Mouse (Mus musculus) testis, postnatal 10 days (tissue): ENCODE measurements around the gene Pgam1.
A peak's percentile ranks its signal among the peaks of the same experiment; 100 is the strongest.
"Not testable (repeated sequence)": the region's sequence is repeated elsewhere in the genome, so short reads cannot be mapped to it uniquely, and the experiment has no call there.

Source experiments
- DNase-seq: peaks from one replicate; pipeline ENCODE4 v3.0.0; 2021; ENCODE audit warnings: low spot score

Gene Pgam1

GRCm38 (mm10) chr19:41910396-41910795 is 1.3 kb upstream of the Pgam1 start:
- DNase-seq = no peak

- DNase-seq = peak; percentile 65
Measured at GRCm38 (mm10) chr19:41912121-41913080, 678 bp downstream of the Pgam1 start.

GRCm38 (mm10) chr19:41913774-41914591 is 2.3 kb downstream of the Pgam1 start:
- no peak for DNase-seq

GRCm38 (mm10) chr19:41914592-41914882 is 2.8 kb downstream of the Pgam1 start:
- not testable (repeated sequence) for DNase-seq

GRCm38 (mm10) chr19:41915294-41915693 is 3.6 kb downstream of the Pgam1 start:
- no peak for DNase-seq

- DNase-seq = no peak
Measured at GRCm38 (mm10) chr19:41916853-41917252, 5.1 kb downstream of the Pgam1 start.

GRCm38 (mm10) chr19:41919471-41919870 is 7.7 kb downstream of the Pgam1 start:
- no peak for DNase-seq

- DNase-seq = no peak
Measured at GRCm38 (mm10) chr19:41920412-41921067, 8.8 kb downstream of the Pgam1 start.

GRCm38 (mm10) chr19:41932686-41933085 is 21.0 kb downstream of the Pgam1 start:
- DNase-seq = no peak

- peak; percentile 98 for DNase-seq
Measured at GRCm38 (mm10) chr19:41933179-41934086, 21.7 kb downstream of the Pgam1 start, which contains the start of the genes Exosc1 and Zdhhc16. TSS of gene Exosc1 (minus strand) at chr19:41933423. TSS of gene Zdhhc16 (plus strand) at chr19:41933480.

- DNase-seq = no peak
Measured at GRCm38 (mm10) chr19:41934124-41934523, 22.4 kb downstream of the Pgam1 start.

GRCm38 (mm10) chr19:41935921-41936320 is 24.2 kb downstream of the Pgam1 start:
- no peak for DNase-seq

GRCm38 (mm10) chr19:41938539-41938938 is 26.8 kb downstream of the Pgam1 start:
- DNase-seq = no peak

- no peak for DNase-seq
Measured at GRCm38 (mm10) chr19:41943841-41944240, 32.1 kb downstream of the Pgam1 start.

GRCm38 (mm10) chr19:41952287-41952686 is 40.6 kb downstream of the Pgam1 start:
- DNase-seq = no peak

GRCm38 (mm10) chr19:41953574-41953973 is 41.9 kb downstream of the Pgam1 start:
- no peak for DNase-seq
